Mouse (Mus musculus): Measurements from ENCODE around the gene Gm8271. TPM values are rescaled to one million over a fixed set of nuclear protein-coding genes. Genes with fewer than 3 reads are reported as not detected.
"Not testable (repeated sequence)": the region's sequence is repeated elsewhere in the genome, so short reads cannot be mapped to it uniquely, and the experiment has no call there.

The Gm8271 gene
- not detected in 2 replicates for polyA plus RNA-seq (2015; fragmentation: Nextera tagmentation; extraction: Ambion mirVana)

GRCm38 (mm10) chr14:5185493-5185892 lies at the start of gene Gm8271:
Gm8271 (plus strand) TSS chr14:5185793.
- not testable (repeated sequence) for H3K36me3 ChIP-seq; ATAC-seq (replicated peaks; ENCODE audit: insufficient number of reproducible peaks, insufficient read depth, low FRiP score, low read depth); H3K4me1 ChIP-seq (replicated peaks); H3K4me2 ChIP-seq; H3K9ac ChIP-seq; H3K27me3 ChIP-seq; H3K27ac ChIP-seq; H3K9me3 ChIP-seq (replicated peaks); H3K4me3 ChIP-seq
- no CpG with 5 or more reads among the region's 3 CpGs for WGBS

- not testable (repeated sequence) for H3K4me1 ChIP-seq (replicated peaks); H3K4me3 ChIP-seq; H3K36me3 ChIP-seq; H3K4me2 ChIP-seq; ATAC-seq (replicated peaks; ENCODE audit: insufficient number of reproducible peaks, insufficient read depth, low FRiP score, low read depth); H3K9ac ChIP-seq; H3K27ac ChIP-seq; H3K9me3 ChIP-seq (replicated peaks); H3K27me3 ChIP-seq
- WGBS: no CpG with 5 or more reads among the region's 1 CpGs
Observed at GRCm38 (mm10) chr14:5164235-5164634, 21.4 kb upstream of the Gm8271 start, which contains the start of gene Gm3317. Gm3317 (plus strand) TSS chr14:5164535.

Other genes starting within 250 kb of the Gm8271 start
- not detected in 2 replicates for gene Gm8297, start 201.9 kb upstream of the Gm8271 start, polyA plus RNA-seq (2015; fragmentation: Nextera tagmentation; extraction: Ambion mirVana)
- not detected in 2 replicates for gene Gm3298, start 169.9 kb upstream of the Gm8271 start, polyA plus RNA-seq (2015; fragmentation: Nextera tagmentation; extraction: Ambion mirVana)
- not detected in 2 replicates for gene 4930555G01Rik, start 135.2 kb upstream of the Gm8271 start, polyA plus RNA-seq (2015; fragmentation: Nextera tagmentation; extraction: Ambion mirVana)
- gene Gm8281, start 114.8 kb upstream of the Gm8271 start, polyA plus RNA-seq (2015; fragmentation: Nextera tagmentation; extraction: Ambion mirVana): 1.1 and 1.4 TPM in 2 replicates
- not detected in 2 replicates for gene Gm8279, start 54.3 kb upstream of the Gm8271 start, polyA plus RNA-seq (2015; fragmentation: Nextera tagmentation; extraction: Ambion mirVana)
- gene Gm3317, start 21.3 kb upstream of the Gm8271 start, polyA plus RNA-seq (2015; fragmentation: Nextera tagmentation; extraction: Ambion mirVana): not detected in 2 replicates
- not detected in 2 replicates for gene Gm3526, start 74.8 kb downstream of the Gm8271 start, polyA plus RNA-seq (2015; fragmentation: Nextera tagmentation; extraction: Ambion mirVana)
- gene Gm3542, start 149.1 kb downstream of the Gm8271 start, polyA plus RNA-seq (2015; fragmentation: Nextera tagmentation; extraction: Ambion mirVana): not detected in 2 replicates
- gene Gm3500, start 203.3 kb downstream of the Gm8271 start, polyA plus RNA-seq (2015; fragmentation: Nextera tagmentation; extraction: Ambion mirVana): 0.08 TPM in 1 of 2 replicates, not detected in the other

All from heart, embryonic 15.5 days (tissue).